Mouse (Mus musculus) midbrain, embryonic 12.5 days (tissue): ENCODE measurements around the gene Vars2. TPM values are rescaled to one million over a fixed set of nuclear protein-coding genes. Genes with fewer than 3 reads are reported as not detected.

Source experiments
- polyA plus RNA-seq: library from polyadenylated mRNA; unstranded; fragments of >200 nt; fragmentation: Nextera tagmentation; extraction: Ambion mirVana; gene quantifications from 2 replicates; pipeline ENCODE4 v1.2.1, GENCODE M21; 2016

Gene Vars2
- polyA plus RNA-seq, 1 experiment from 2014 or later = 18.7 TPM

Other genes starting within 250 kb of the Vars2 start
- 0.09 and 0.27 TPM in 2 replicates for gene H2-Q6, start 242.7 kb downstream of the Vars2 start, polyA plus RNA-seq
- gene H2-Q7, start 228.4 kb downstream of the Vars2 start, polyA plus RNA-seq = 6.0 and 6.4 TPM in 2 replicates
- gene H2-Q10, start 197.5 kb downstream of the Vars2 start, polyA plus RNA-seq = 0.09 and 0.10 TPM in 2 replicates
- not detected in 2 replicates for gene Pou5f1, start 161.6 kb downstream of the Vars2 start, polyA plus RNA-seq
- 41.2 and 52.6 TPM in 2 replicates for gene Tcf19, start 150.8 kb downstream of the Vars2 start, polyA plus RNA-seq
- gene Cchcr1, start 150.5 kb downstream of the Vars2 start, polyA plus RNA-seq = 16.0 and 18.5 TPM in 2 replicates
- gene Psors1c2, start 134.4 kb downstream of the Vars2 start, polyA plus RNA-seq = 1.0 and 1.5 TPM in 2 replicates
- gene Cdsn, start 115.5 kb downstream of the Vars2 start, polyA plus RNA-seq = 0.06 TPM in 1 of 2 replicates, not detected in the other
- gene 2300002M23Rik, start 100.1 kb downstream of the Vars2 start, polyA plus RNA-seq = not detected in 2 replicates
- not detected in 2 replicates for gene Sfta2, start 66.0 kb downstream of the Vars2 start, polyA plus RNA-seq
- gene Gm9573, start 41.0 kb downstream of the Vars2 start, polyA plus RNA-seq = not detected in 2 replicates
- gene Mucl3, start 23.9 kb downstream of the Vars2 start, polyA plus RNA-seq = 0.08 TPM in 1 of 2 replicates, not detected in the other
- gene Gtf2h4, start 6.1 kb upstream of the Vars2 start, polyA plus RNA-seq = 34.0 and 34.9 TPM in 2 replicates
- gene Ddr1, start 37.0 kb upstream of the Vars2 start, polyA plus RNA-seq = 201 and 218 TPM in 2 replicates
- 5.4 and 7.5 TPM in 2 replicates for gene Ier3, start 154.1 kb upstream of the Vars2 start, polyA plus RNA-seq
- 49.0 and 53.5 TPM in 2 replicates for gene Flot1, start 155.6 kb upstream of the Vars2 start, polyA plus RNA-seq
- gene Tubb5, start 170.7 kb upstream of the Vars2 start, polyA plus RNA-seq = 1,535 and 1,561 TPM in 2 replicates
- gene Mdc1, start 173.9 kb upstream of the Vars2 start, polyA plus RNA-seq = 19.1 and 20.3 TPM in 2 replicates
- 48.5 and 48.6 TPM in 2 replicates for gene Nrm, start 193.7 kb upstream of the Vars2 start, polyA plus RNA-seq
- 27.7 and 27.9 TPM in 2 replicates for gene Ppp1r18, start 198.0 kb upstream of the Vars2 start, polyA plus RNA-seq
- gene Dhx16, start 212.2 kb upstream of the Vars2 start, polyA plus RNA-seq = 47.8 and 48.2 TPM in 2 replicates
- 24.9 and 29.2 TPM in 2 replicates for gene 2310061I04Rik, start 229.8 kb upstream of the Vars2 start, polyA plus RNA-seq
- gene Atat1, start 242.5 kb upstream of the Vars2 start, polyA plus RNA-seq = 279 and 282 TPM in 2 replicates
- 45.5 and 53.6 TPM in 2 replicates for gene Mrps18b, start 248.8 kb upstream of the Vars2 start, polyA plus RNA-seq
- gene Ppp1r10, start 248.8 kb upstream of the Vars2 start, polyA plus RNA-seq = 68.6 and 70.4 TPM in 2 replicates